Mouse (Mus musculus) cerebellum, adult 2 months (tissue): ENCODE results near the gene Ldlrad3.

Source experiments
- CTCF ChIP-seq: fragments of 200-500 bp; IDR thresholded peaks from 2 replicates; pipeline ENCODE4 v1.5.1; 2011; ENCODE audit warnings: low read depth, mild to moderate bottlenecking, control low read depth, low read length, moderate library complexity, borderline replicate concordance; ENCODE audit not compliant: insufficient read depth
- POLR2A ChIP-seq: fragments of 200-500 bp; IDR thresholded peaks from 2 replicates; pipeline ENCODE4 v1.6.1; 2011; ENCODE audit warnings: low read length, control low read depth, borderline replicate concordance; ENCODE audit not compliant: insufficient read depth

DNA sequence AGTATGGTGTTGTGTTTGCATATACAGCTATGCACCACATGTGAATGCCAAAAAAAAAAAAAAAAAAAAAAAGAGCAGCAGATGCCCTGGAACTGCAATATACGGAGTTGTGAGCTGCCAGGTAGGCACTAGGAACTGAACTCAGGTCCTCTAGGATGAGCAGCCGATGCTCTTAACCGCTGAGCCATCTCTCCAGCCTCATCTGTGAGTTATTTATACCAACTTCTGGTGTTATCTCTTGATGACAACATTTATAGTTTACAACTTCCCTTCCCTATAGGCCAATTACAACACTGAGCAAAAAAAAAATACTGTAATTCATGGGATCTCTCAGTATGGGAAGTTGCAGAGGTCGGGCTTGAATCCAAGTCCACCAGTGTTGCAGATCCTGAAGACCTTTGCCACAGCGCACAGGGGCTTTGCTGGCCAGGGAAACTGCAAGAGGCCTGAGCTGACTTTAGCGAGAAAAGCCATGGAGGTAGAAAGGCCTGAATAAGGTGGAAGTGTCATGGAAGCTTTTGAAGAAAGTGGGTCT is 204.2 kb downstream of the Ldlrad3 start:
- TF ChIP-seq CTCF (no peak), POLR2A (no peak)
